Mouse (Mus musculus) stomach, embryonic 16.5 days (tissue): Measurements from ENCODE around the gene Adar. TPM values are rescaled to one million over a fixed set of nuclear protein-coding genes. Genes with fewer than 3 reads are reported as not detected.

Experiments used
- ATAC-seq: fragments of 200-750 bp; cut with Nextera tagmentation; 2 replicates; pipeline ENCODE4 v1.8.0; 2017; ENCODE audit warnings: moderate number of reproducible peaks, moderate TSS enrichment; ENCODE audit not compliant: insufficient read depth, low FRiP score
- H3K27ac ChIP-seq: fragments of 300-500 bp; sonication (generic); 2 replicates; pipeline ENCODE4 v1.5.1; 2014; ENCODE audit warnings: low read length
- H3K27me3 ChIP-seq: fragments of 300-500 bp; sonication (generic); 2 replicates; pipeline ENCODE4 v1.6.1; 2014; ENCODE audit warnings: low read length, control low read depth, mixed read lengths; ENCODE audit not compliant: control insufficient read depth, insufficient read depth
- H3K36me3 ChIP-seq: fragments of 300-500 bp; sonication (generic); 2 replicates; pipeline ENCODE4 v1.6.1; 2014; ENCODE audit warnings: low read length; ENCODE audit not compliant: control insufficient read depth, insufficient read depth
- H3K4me1 ChIP-seq: fragments of 300-500 bp; sonication (generic); 2 replicates; pipeline ENCODE4 v1.6.1; 2014; ENCODE audit warnings: low read length, control low read depth, mixed read lengths; ENCODE audit not compliant: control insufficient read depth, insufficient read depth
- H3K4me2 ChIP-seq: fragments of 300-500 bp; sonication (generic); 2 replicates; pipeline ENCODE4 v1.6.1; 2014; ENCODE audit warnings: low read depth, low read length, mixed read lengths
- H3K4me3 ChIP-seq: fragments of 300-500 bp; sonication (generic); replicated peaks from 2 replicates; pipeline ENCODE4 v1.5.1; 2014; ENCODE audit warnings: mild to moderate bottlenecking, low read length
- H3K9ac ChIP-seq: fragments of 300-500 bp; sonication (generic); 2 replicates; pipeline ENCODE4 v1.6.1; 2014; ENCODE audit warnings: low read length
- H3K9me3 ChIP-seq: fragments of 300-500 bp; sonication (generic); replicated peaks from 2 replicates; pipeline ENCODE4 v1.6.1; 2016; ENCODE audit warnings: low read length, control low read depth; ENCODE audit not compliant: control insufficient read depth
- WGBS: fragments of 180-500 bp; shearing (Covaris S2); extraction: QIAGEN DNeasy Blood & Tissue Kit; methylation state at CpG from one replicate; pipeline ENCODE4 v1.1.7; 2014; 5-methylcytosine and 5-hydroxymethylcytosine counted together
- polyA plus RNA-seq: library from polyadenylated mRNA; unstranded; fragments of >200 nt; fragmentation: Nextera tagmentation; extraction: Ambion mirVana; gene quantifications from 2 replicates; pipeline ENCODE4 v1.2.1, GENCODE M21; 2015

Gene Adar
- polyA plus RNA-seq, 1 experiment from 2014 or later = 12.3 TPM

DNA sequence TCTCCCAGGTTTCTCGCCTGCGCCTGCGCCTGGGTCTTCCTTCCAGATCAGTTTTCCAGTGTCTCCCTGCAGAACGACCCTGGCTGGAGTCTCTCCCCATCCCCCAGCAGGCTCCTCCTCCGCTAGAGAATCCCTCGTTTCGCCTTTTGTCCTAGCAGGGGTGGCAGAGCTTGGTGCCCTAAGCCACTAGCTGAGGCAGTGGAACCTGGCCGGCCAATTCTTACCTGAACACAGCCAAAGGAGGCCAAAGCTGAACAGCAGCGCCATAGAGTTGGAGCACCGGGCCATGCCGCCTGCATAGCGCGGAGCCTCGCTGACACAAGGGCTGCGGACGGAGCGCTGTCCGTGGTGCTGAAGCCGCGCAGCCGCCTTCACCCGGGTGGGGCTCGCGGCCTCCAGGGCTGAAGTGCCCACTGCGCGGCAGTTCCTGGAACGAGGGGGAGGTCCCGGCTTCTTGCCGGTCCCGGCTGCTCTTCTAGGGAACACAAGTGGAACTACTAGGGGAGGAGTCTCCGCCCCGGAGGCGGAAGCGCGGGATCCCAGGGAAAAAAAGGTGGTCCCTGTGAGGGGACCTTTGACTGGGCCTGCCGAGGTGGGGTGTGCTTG lies 49.4 kb downstream of the Adar start, which contains the start of gene Chrnb2:
Gene Chrnb2 (minus strand): TSS at position 514 of the 606 bp plus-strand sequence.
- H3K27ac ChIP-seq = no peak within 1 kb of the TSS
- no peak within 1 kb of the TSS for H3K4me3 ChIP-seq
- peak; percentile 88; the same call in 1 of the 2 replicates for ATAC-seq
- no peaks in the 10 kb centered on the region for H3K9me3 ChIP-seq
- H3K4me2 ChIP-seq = peak within 1 kb of the TSS; percentile 29
- H3K36me3 ChIP-seq = no peaks in the 10 kb centered on the region
- H3K9ac ChIP-seq = no peak within 1 kb of the TSS
- under 1% methylated on average over 36 of the region's 36 CpGs for WGBS
- no peaks in the 10 kb centered on the region for H3K4me1 ChIP-seq
- no peaks in the 10 kb centered on the region for H3K27me3 ChIP-seq

DNA sequence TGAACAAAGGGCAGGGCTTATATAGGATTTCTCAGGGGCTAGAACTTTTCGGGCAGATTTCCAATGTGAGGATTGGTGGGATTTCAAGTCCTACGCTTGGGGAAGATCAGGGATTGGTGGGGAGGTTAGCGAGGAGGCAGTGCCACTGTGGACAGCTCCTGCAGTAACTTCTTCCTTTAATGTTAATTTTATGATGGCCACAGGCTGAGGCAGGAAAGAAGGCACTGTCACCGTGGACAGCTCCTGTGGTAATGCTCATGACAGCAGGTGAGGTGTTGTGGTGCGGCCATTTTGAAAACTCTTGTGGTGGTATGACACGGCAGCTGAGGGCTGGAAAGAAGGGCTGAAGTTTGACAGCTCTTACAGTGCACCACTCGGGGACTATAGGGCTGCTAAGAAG lies 54.8 kb downstream of the Adar start:
- Histone ChIP-seq H3K4me2 (no peak overlapping the region), H3K9me3 (no peaks in the 10 kb centered on the region), H3K4me3 (no peak overlapping the region), H3K9ac (no peak overlapping the region), H3K27me3 (no peaks in the 10 kb centered on the region), H3K27ac (no peak overlapping the region), H3K36me3 (no peaks in the 10 kb centered on the region), H3K4me1 (peaks cover 17% of the 10 kb centered on the region)
- WGBS = 63% methylated on average over 7 of the region's 7 CpGs
- ATAC-seq = no peak

DNA sequence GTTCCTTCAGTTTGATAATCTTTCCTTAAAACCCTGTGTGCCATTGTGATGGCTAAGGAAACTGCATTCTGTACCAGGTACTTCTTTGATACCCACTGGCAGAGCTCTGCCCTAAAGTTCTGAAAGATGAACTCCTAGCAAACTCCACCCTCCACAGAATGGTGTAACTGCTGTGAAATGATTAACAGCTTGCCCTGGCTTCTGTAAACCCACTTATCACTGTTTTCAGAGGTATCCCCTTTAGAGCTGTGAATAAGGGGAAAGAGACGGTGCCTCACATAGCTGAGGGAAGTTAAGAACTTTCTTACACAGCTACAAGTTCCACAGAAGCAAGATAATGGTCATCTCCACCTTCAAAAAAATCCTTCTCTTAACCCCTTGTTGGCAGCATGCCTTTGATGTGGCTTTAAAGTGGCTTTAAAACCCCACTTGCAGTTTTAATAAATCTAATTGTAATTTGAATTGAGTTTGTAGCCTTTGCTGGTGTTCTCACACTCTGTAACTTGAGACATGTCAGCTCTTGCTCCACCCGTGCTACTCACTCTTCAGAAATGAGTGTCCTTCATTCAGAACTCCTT lies 55.7 kb downstream of the Adar start:
- Histone ChIP-seq H3K4me2 (no peak overlapping the region), H3K36me3 (no peaks in the 10 kb centered on the region), H3K4me1 (peaks cover 26% of the 10 kb centered on the region), H3K27me3 (no peaks in the 10 kb centered on the region), H3K9ac (no peak overlapping the region), H3K9me3 (no peaks in the 10 kb centered on the region), H3K27ac (no peak overlapping the region), H3K4me3 (no peak overlapping the region)
- ATAC-seq = no peak
- 36% methylated on average over 2 of the region's 2 CpGs for WGBS

DNA sequence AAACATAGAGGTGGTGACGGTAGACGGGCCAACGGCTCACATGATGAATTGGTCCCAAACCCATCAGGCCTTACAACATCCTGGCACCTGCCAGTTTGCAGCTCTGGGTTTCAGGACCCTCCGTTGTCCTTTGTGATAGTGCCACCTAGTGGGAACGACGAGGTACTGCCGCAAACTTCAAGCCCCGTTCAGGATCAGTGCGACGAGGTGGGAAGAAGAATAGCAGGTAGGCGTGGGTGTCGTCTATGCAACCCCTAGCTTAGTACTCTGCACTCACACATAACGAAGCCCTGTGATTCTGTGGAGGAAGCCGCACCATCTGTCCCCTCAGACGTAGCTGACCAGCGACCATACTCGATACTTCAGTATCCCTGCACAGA lies 57.8 kb downstream of the Adar start:
- Histone ChIP-seq H3K4me3 (peak overlapping the region; percentile 92), H3K27me3 (no peaks in the 10 kb centered on the region), H3K27ac (peak overlapping the region; percentile 97), H3K9me3 (no peaks in the 10 kb centered on the region), H3K4me2 (peak overlapping the region; percentile 74), H3K9ac (peak overlapping the region; percentile 100), H3K4me1 (peaks cover 30% of the 10 kb centered on the region), H3K36me3 (peaks cover 5% of the 10 kb centered on the region; the same call in 1 of the 2 replicates)
- WGBS = under 1% methylated on average over 17 of the region's 17 CpGs
- ATAC-seq = peak; percentile 63

DNA sequence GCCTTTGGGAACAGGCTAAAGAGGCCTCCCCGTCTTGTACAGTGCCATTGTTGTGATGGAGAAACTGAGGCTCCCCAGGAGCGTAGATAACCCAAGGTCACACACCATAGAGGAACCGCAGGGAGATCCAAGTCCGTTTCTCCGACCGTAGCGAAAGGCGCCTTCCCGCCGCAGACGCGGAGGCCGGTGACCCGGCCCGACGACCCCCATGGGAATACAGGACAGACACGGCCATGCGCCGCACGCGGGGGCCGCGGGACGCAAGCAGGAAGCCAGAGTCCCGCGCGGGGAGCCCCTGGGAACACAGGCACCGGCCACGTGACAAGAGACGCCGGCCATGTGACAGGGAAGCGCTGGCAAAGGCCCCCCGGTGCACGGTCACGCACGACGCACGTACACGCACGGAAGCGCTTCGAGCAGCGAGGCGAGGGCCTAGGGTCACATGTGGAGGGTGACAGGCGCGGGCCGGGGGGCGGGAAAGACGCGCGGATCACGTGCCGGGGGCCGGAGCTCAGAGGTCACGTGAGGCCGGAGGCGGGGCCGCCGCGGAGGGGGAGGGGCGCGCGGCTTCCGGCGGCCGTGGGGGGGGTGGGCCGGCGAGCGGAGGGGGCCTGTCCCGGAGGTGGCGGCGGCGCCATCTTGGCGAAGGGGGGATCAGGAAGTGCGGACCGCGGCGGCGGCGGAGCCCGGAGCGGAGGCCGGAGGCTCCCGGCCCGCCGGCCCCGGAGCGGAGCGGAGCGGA lies 58.3 kb downstream of the Adar start, which contains the start of gene Ube2q1:
Gene Ube2q1 (plus strand): TSS at position 649 of the 742 bp plus-strand sequence.
- H3K4me2 ChIP-seq = peak within 1 kb of the TSS; percentile 76
- 1% methylated on average over 72 of the region's 90 CpGs for WGBS
- peak within 1 kb of the TSS; percentile 92 for H3K4me3 ChIP-seq
- H3K36me3 ChIP-seq = peaks cover 5% of the 10 kb centered on the region; the same call in 1 of the 2 replicates
- peak; percentile 94 for ATAC-seq
- H3K27me3 ChIP-seq = no peaks in the 10 kb centered on the region
- peaks cover 30% of the 10 kb centered on the region for H3K4me1 ChIP-seq
- H3K27ac ChIP-seq = peak within 1 kb of the TSS; percentile 97
- H3K9ac ChIP-seq = peak within 1 kb of the TSS; percentile 100
- H3K9me3 ChIP-seq = no peaks in the 10 kb centered on the region

- under 1% methylated on average over 34 of the region's 37 CpGs for WGBS
- no peaks in the 10 kb centered on the region for H3K9me3 ChIP-seq
These were observed 59.0 kb downstream of the Adar start for GRCm38 (mm10) chr3:89773740-89774211.

GRCm38 (mm10) chr3:89774236-89774960 lies 59.6 kb downstream of the Adar start:
- peak overlapping the region; percentile 92 for H3K4me3 ChIP-seq
- 35% methylated on average over 15 of the region's 15 CpGs for WGBS
- no peaks in the 10 kb centered on the region for H3K27me3 ChIP-seq
- H3K36me3 ChIP-seq = peaks cover 9% of the 10 kb centered on the region; the same call in 1 of the 2 replicates
- H3K4me1 ChIP-seq = peaks cover 30% of the 10 kb centered on the region
- no peak for ATAC-seq
- H3K27ac ChIP-seq = peak overlapping the region; percentile 97
- peak overlapping the region; percentile 76 for H3K4me2 ChIP-seq
- H3K9ac ChIP-seq = peak overlapping the region; percentile 100
- H3K9me3 ChIP-seq = no peaks in the 10 kb centered on the region

More at GRCm38 (mm10) chr3:89773740-89774211, 59.0 kb downstream of the Adar start:
- Histone ChIP-seq H3K27ac (peak overlapping the region; percentile 97), H3K9ac (peak overlapping the region; percentile 100), H3K4me2 (peak overlapping the region; percentile 76), H3K4me1 (peaks cover 30% of the 10 kb centered on the region), H3K36me3 (peaks cover 5% of the 10 kb centered on the region; the same call in 1 of the 2 replicates), H3K27me3 (no peaks in the 10 kb centered on the region), H3K4me3 (peak overlapping the region; percentile 92)
- peak; percentile 45 for ATAC-seq

- 86% methylated on average over 4 of the region's 4 CpGs for WGBS
- Histone ChIP-seq H3K9ac (no peak overlapping the region), H3K4me2 (no peak overlapping the region), H3K9me3 (no peaks in the 10 kb centered on the region), H3K4me1 (peaks cover 27% of the 10 kb centered on the region), H3K36me3 (peaks cover 21% of the 10 kb centered on the region; the same call in 1 of the 2 replicates), H3K27me3 (no peaks in the 10 kb centered on the region), H3K4me3 (no peak overlapping the region), H3K27ac (no peak overlapping the region)
- ATAC-seq = no peak
These were observed 61.2 kb downstream of the Adar start for GRCm38 (mm10) chr3:89776001-89776400.
